Mouse (Mus musculus) urinary bladder, postnatal 14 days (tissue): ENCODE measurements at regions not wholly inside any gene's neighbourhood (a gene's known extent, or its start where the extent isn't known, plus 50 kb on each side); places are given as distances from the start of the nearest gene placed in this dataset.

Experiments
- DNase-seq: peaks from one replicate; pipeline ENCODE4 v3.0.0; 2021; ENCODE audit warnings: low spot score

DNA sequence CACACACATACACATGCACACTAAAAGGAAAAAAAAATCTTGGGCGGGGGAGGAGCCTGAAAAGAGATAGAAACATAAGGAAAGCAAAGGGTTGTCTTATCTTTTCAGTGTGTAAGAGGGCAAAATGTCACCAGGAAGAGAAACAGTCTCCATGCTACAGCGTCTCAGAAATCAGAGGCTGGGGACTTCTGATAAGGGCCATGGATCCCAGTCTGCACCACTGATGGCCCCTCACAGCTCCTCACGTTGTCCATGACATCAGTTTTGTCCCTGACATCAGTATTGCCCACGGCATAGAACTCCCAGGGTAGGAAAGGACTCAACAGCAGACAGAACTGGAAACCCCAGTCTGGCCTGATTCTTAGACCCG, 135.0 kb downstream of the 2410131K14Rik start:
- no peak for DNase-seq

DNA sequence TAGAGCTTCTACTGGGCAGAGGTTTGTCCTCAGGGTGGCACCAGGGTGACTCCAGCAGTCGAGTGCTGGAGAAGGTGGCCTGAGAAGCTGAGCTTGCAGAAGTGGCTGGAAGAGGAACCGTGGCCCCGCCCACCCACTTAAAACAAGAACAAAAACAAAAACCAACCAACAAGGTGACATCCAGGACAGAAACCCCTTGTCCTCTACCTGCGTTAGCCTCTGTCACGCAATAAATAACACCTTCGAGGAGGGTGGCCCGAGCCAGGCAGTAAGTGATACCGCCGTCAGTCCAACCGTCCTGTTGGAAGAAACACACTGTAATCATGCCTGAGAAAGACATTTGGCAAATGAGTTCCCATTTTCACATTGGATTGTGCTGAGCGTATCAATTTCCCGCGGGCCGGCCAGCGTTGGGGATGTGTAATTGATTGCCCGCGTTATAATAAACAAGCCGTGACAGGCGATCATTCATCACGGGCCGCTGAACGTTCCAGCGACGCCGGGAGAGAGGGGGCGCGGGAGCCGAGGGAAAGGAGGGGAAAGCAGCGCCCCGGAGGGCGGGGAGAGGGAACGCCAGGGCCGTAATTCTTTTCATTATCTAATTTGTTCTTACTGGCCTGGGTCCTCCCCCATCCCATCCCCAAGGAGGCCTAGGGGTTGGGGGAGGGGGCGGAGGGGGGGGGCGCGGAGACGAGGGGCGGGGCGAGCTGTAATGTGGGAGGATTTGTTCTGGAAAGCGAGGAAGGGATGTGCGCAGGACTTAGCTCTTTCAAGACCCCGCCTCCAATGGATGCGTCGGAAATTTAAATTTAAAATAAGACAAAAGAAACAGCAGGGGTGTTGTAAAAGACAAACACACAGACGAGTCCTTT, 135.6 kb downstream of the 2410131K14Rik start:
- peak; percentile 62 for DNase-seq

DNA sequence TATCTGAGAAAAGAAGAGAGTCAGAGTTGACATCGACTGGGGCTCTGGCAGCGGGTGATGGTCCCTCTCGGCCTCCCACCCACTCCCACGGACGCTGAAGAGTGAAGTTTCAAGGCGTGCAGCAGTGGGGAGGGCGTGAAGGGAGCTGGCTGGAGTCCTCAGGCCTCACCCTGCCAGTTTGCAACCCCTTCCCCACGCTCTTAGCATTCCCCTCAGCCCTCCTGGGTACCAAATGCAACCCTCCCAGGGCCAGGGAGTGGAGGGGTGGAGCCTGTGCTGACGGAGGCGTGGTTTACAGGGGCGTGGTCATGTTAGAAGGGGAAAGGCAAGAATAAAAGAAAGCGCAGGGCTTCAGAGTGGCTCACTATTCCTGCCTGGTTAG, 136.3 kb downstream of the 2410131K14Rik start:
- peak; percentile 84 for DNase-seq

- peak; percentile 65 for DNase-seq
Measured at GRCm38 (mm10) chr5:118386126-118386525, 141.1 kb downstream of the 2410131K14Rik start.

GRCm38 (mm10) chr5:118388419-118388818, 143.4 kb downstream of the 2410131K14Rik start:
- DNase-seq = no peak

GRCm38 (mm10) chr5:118390691-118391373, 145.8 kb downstream of the 2410131K14Rik start:
- no peak for DNase-seq

- DNase-seq = peak; percentile 46
Measured at GRCm38 (mm10) chr5:118392932-118393487, 148.0 kb downstream of the 2410131K14Rik start.

- DNase-seq = no peak
Measured at GRCm38 (mm10) chr5:118394051-118394450, 149.0 kb downstream of the 2410131K14Rik start.

- no peak for DNase-seq
Measured at GRCm38 (mm10) chr5:118396004-118396725, 151.1 kb downstream of the 2410131K14Rik start.

DNA sequence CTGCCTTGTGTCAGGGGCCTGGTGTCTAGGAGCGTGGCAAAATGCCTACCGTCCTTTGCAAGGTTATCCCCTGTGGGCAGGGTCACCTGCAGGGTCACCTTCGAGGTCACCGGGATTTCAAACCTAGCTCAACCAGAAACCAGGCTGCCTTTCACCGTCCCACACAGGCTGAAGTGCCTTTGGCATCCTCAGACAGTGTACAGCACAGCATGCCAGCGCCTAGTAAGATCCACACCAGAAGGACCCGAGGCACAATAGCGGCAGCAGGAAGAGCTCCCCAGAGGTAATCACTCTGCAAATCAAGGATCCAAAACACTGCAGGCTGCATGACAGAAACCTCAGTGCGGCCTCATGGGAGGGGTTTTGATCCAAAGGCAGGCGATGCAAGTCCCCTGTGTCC, 155.9 kb downstream of the 2410131K14Rik start:
- DNase-seq = no peak

- no peak for DNase-seq
Measured at GRCm38 (mm10) chr5:118404398-118404797, 156.1 kb upstream of the Med13l start.

DNA sequence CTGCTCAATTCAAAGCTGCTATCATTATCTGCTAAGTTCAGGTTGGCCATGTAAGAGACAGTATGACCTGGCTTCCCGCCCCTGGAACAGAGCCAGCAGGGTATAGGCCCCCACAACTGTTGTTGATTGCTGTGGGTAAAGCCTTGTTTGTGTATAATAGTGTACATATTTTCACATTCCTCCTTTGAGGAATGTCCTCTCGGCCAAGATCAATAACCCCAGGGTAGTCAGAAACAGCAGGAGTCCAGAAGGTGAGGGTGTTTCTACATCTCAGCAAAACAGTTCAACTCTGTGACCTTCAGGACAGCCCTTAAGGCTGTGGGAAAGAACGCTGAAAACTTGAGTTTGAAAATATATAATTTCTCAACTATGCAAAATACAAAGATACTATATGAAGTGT, 155.1 kb upstream of the Med13l start:
- no peak for DNase-seq

GRCm38 (mm10) chr5:118407451-118407850, 153.0 kb upstream of the Med13l start:
- DNase-seq = no peak

GRCm38 (mm10) chr5:118407973-118408372, 152.5 kb upstream of the Med13l start:
- DNase-seq = no peak

GRCm38 (mm10) chr5:118408826-118409225, 151.7 kb upstream of the Med13l start:
- no peak for DNase-seq

GRCm38 (mm10) chr5:118413428-118414282, 146.8 kb upstream of the Med13l start:
- peak; percentile 81 for DNase-seq

GRCm38 (mm10) chr5:118419344-118420037, 141.0 kb upstream of the Med13l start:
- DNase-seq = no peak

DNA sequence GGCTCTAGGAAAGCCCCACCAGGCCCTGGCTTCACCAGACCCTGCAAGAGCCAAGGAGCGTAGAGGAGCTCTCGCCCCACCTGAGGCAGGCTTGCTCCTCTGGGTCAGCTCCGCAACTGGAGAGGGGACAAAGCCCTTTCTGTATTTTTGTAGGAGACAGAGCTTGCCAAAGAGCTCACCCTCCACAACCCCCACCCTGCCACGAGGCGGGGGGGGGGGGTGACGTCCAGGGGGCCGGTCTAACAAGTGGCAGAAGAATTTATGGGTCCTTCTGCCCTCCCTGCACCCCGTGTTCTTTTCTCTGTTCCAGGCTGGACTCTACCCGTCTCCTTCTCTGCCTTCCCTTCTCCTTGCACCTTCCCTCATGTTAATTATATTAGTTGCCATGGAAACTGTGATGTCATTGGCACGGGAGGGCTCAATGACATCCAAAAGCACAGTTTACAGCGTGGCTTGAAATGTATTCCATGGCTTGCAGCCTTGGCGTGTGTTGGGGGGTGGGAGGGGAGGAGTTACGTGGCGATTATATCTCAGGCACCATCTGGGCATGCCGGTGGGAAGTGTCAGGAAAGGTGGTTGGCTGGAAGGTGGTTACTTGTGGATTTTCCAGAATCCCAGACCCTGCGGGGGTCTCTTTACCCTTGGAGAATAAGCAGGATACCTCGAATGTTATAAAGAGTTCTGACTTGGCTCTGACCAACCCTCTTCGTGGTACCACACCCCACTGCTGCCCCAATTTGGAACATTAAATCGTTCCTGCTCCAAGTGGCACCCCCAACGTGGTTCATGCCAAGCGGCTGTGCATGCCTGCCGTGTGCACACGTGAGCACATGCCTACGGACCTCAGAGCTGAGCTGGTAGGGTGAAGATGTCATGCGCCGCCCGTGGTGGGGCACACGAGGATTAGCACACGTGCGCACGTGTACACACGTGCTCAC, 138.3 kb upstream of the Med13l start:
- DNase-seq = peak; percentile 35

DNA sequence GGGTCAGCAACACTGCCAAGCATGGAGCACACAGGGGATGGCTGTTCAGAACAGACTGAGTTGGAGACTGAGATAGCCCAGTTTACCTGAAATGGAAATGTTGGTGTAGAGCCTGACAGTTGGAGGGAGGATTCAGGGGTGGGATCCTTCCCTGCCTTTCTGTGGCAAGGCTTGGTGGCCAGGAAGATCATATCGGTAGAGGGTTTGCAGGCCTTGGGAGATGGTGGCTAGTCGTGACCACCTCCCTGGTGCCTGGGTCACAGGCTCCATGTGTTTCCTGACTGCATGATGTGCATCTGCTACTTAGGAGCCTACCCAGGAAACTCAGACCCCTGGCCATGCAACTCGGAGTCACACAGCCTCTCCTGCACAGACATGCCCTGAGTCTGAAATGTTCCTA, 136.3 kb upstream of the Med13l start:
- DNase-seq = no peak
